Mouse (Mus musculus) liver, postnatal 0 days (tissue): ENCODE measurements around the gene Btbd9. TPM values are rescaled to one million over a fixed set of nuclear protein-coding genes. Genes with fewer than 3 reads are reported as not detected.
A peak's percentile ranks its signal among the peaks of the same experiment; 100 is the strongest.

Experiments used
- ATAC-seq: fragments of 200-750 bp; cut with Nextera tagmentation; 2 replicates; pipeline ENCODE4 v1.8.0; 2017; ENCODE audit warnings: mild to moderate bottlenecking, moderate library complexity
- DNase-seq: peaks from one replicate; pipeline ENCODE4 v3.0.0-alpha.2; 2016
- H3K27ac ChIP-seq: fragments of 300-500 bp; sonication (generic); 2 replicates; pipeline ENCODE4 v1.5.1; 2014; ENCODE audit warnings: antibody characterized with exemption, moderate library complexity, mild to moderate bottlenecking, low read depth
- H3K27me3 ChIP-seq: fragments of 300-500 bp; sonication (generic); 2 replicates; pipeline ENCODE4 v1.6.1; 2014; ENCODE audit warnings: low read length, control low read depth, mixed read lengths; ENCODE audit not compliant: insufficient read depth
- H3K36me3 ChIP-seq: fragments of 300-500 bp; sonication (generic); replicated peaks from 2 replicates; pipeline ENCODE4 v1.6.1; 2014; ENCODE audit warnings: mild to moderate bottlenecking, control low read depth, low read length, moderate library complexity, mixed read lengths; ENCODE audit not compliant: insufficient read depth
- H3K4me1 ChIP-seq: fragments of 300-500 bp; sonication (generic); 2 replicates; pipeline ENCODE4 v1.6.1; 2014; ENCODE audit warnings: antibody characterized with exemption, mild to moderate bottlenecking, control low read depth; ENCODE audit not compliant: insufficient read depth
- H3K4me2 ChIP-seq: fragments of 300-500 bp; sonication (generic); 2 replicates; pipeline ENCODE4 v1.6.1; 2014; ENCODE audit warnings: low read depth, mild to moderate bottlenecking, low read length, moderate library complexity, mixed read lengths
- H3K4me3 ChIP-seq: fragments of 300-500 bp; sonication (generic); 2 replicates; pipeline ENCODE4 v1.5.1; 2014; ENCODE audit warnings: low read depth, low read length
- H3K9ac ChIP-seq: fragments of 300-500 bp; sonication (generic); replicated peaks from 2 replicates; pipeline ENCODE4 v1.6.1; 2014; ENCODE audit warnings: mild to moderate bottlenecking, moderate library complexity
- H3K9me3 ChIP-seq: fragments of 300-500 bp; sonication (generic); 2 replicates; pipeline ENCODE4 v1.6.1; 2016; ENCODE audit warnings: mild to moderate bottlenecking, control low read depth, low read length, mixed read lengths
- CTCF ChIP-seq: sonication (generic); IDR thresholded peaks from 2 replicates; pipeline ENCODE4 v1.5.1; 2016; ENCODE audit warnings: antibody characterized with exemption, low read depth
- EP300 ChIP-seq: IDR thresholded peaks from 2 replicates; pipeline ENCODE4 v1.6.1; 2016; ENCODE audit warnings: antibody characterized with exemption, low read depth, mild to moderate bottlenecking
- whole genome bisulfite sequencing: fragments of 180-500 bp; shearing (Covaris S2); extraction: QIAGEN DNeasy Blood & Tissue Kit; methylation state at CpG from one replicate; pipeline ENCODE4 v1.1.7; 2014; ENCODE audit not compliant: insufficient replicate concordance; 5-methylcytosine and 5-hydroxymethylcytosine counted together
- polyA plus RNA-seq: library from polyadenylated mRNA; unstranded; fragments of >200 nt; fragmentation: Nextera tagmentation; extraction: Ambion mirVana; gene quantifications from 2 replicates; pipeline ENCODE4 v1.2.1, GENCODE M21; 2015

Btbd9 gene
- polyA plus RNA-seq, 1 experiment from 2014 or later, result 16.5 TPM

GRCm38 (mm10) chr17:30195591-30196183 lies 380.6 kb downstream of the Btbd9 start:
- 87% methylated on average over 13 of the region's 21 CpGs for WGBS
- ATAC-seq, result no peak
- DNase-seq, result no peak

GRCm38 (mm10) chr17:30194629-30195445 lies 381.5 kb downstream of the Btbd9 start:
- 70% methylated on average over 11 of the region's 11 CpGs for WGBS
- ATAC-seq (no peak), DNase-seq (no peak)
- Histone ChIP-seq H3K4me1 (peaks cover 2% of the 10 kb centered on the region; the same call in 1 of the 2 replicates), H3K9me3 (no peaks in the 10 kb centered on the region), H3K27me3 (no peaks in the 10 kb centered on the region), H3K27ac (no peak overlapping the region), H3K36me3 (peaks cover 15% of the 10 kb centered on the region), H3K4me2 (no peak overlapping the region), H3K4me3 (no peak overlapping the region), H3K9ac (no peak overlapping the region)
- peak; percentile 39 for TF ChIP-seq CTCF
- TF ChIP-seq EP300, result no peak

More at GRCm38 (mm10) chr17:30195591-30196183, 380.6 kb downstream of the Btbd9 start:
- H3K36me3 ChIP-seq, result peaks cover 19% of the 10 kb centered on the region
- no peak overlapping the region for H3K4me2 ChIP-seq
- peaks cover 2% of the 10 kb centered on the region; the same call in 1 of the 2 replicates for H3K4me1 ChIP-seq
- no peak overlapping the region for H3K4me3 ChIP-seq
- TF ChIP-seq CTCF (no peak), EP300 (no peak)
- no peak overlapping the region for H3K9ac ChIP-seq
- no peaks in the 10 kb centered on the region for H3K27me3 ChIP-seq
- H3K9me3 ChIP-seq, result no peaks in the 10 kb centered on the region
- H3K27ac ChIP-seq, result no peak overlapping the region

- DNase-seq (no peak), ATAC-seq (no peak)
- H3K27ac ChIP-seq, result no peak overlapping the region
- no peak overlapping the region for H3K4me2 ChIP-seq
- WGBS, result 69% methylated on average over 3 of the region's 3 CpGs
- no peak overlapping the region for H3K4me3 ChIP-seq
- H3K27me3 ChIP-seq, result no peaks in the 10 kb centered on the region
- no peaks in the 10 kb centered on the region for H3K9me3 ChIP-seq
- peaks cover 15% of the 10 kb centered on the region for H3K36me3 ChIP-seq
- no peak overlapping the region for H3K9ac ChIP-seq
- TF ChIP-seq EP300 (no peak), CTCF (no peak)
- peaks cover 2% of the 10 kb centered on the region; the same call in 1 of the 2 replicates for H3K4me1 ChIP-seq
These were observed 382.2 kb downstream of the Btbd9 start for GRCm38 (mm10) chr17:30194091-30194490.

- Histone ChIP-seq H3K27ac (no peak overlapping the region), H3K9me3 (no peaks in the 10 kb centered on the region), H3K27me3 (no peaks in the 10 kb centered on the region), H3K4me3 (no peak overlapping the region), H3K36me3 (peaks cover 15% of the 10 kb centered on the region), H3K9ac (no peak overlapping the region), H3K4me1 (peaks cover 2% of the 10 kb centered on the region; the same call in 1 of the 2 replicates), H3K4me2 (no peak overlapping the region)
- no peak for TF ChIP-seq EP300
- TF ChIP-seq CTCF, result no peak
- no peak for ATAC-seq
- DNase-seq, result no peak
- WGBS, result 73% methylated on average over 2 of the region's 2 CpGs
These were observed 382.7 kb downstream of the Btbd9 start for GRCm38 (mm10) chr17:30193615-30194014.

- Histone ChIP-seq H3K27ac (no peak overlapping the region), H3K4me3 (no peak overlapping the region), H3K9ac (no peak overlapping the region), H3K27me3 (no peaks in the 10 kb centered on the region), H3K4me2 (no peak overlapping the region), H3K4me1 (0 out of 2 replicates have a peak, but pooled peaks cover 2% of the 10 kb centered on the region), H3K9me3 (no peaks in the 10 kb centered on the region), H3K36me3 (peaks cover 15% of the 10 kb centered on the region)
- ATAC-seq, result no peak
- no peak for DNase-seq
- 93% methylated on average over 26 of the region's 26 CpGs for WGBS
- no peak for TF ChIP-seq EP300
- TF ChIP-seq CTCF, result no peak
These were observed 383.8 kb downstream of the Btbd9 start for GRCm38 (mm10) chr17:30192416-30193005.

GRCm38 (mm10) chr17:30191097-30191640 lies 385.1 kb downstream of the Btbd9 start:
- peak; percentile 9 for DNase-seq
- Histone ChIP-seq H3K27ac (no peak overlapping the region), H3K4me1 (no peaks in the 10 kb centered on the region), H3K27me3 (no peaks in the 10 kb centered on the region), H3K9me3 (no peaks in the 10 kb centered on the region), H3K9ac (no peak overlapping the region), H3K4me3 (no peak overlapping the region), H3K36me3 (peaks cover 15% of the 10 kb centered on the region), H3K4me2 (no peak overlapping the region)
- ATAC-seq, result no peak
- 73% methylated on average over 11 of the region's 11 CpGs for WGBS
- TF ChIP-seq EP300 (no peak), CTCF (no peak)
